Mouse (Mus musculus): ENCODE measurements around the gene Wiz.

The Wiz gene

GRCm38 (mm10) chr17:32349851-32350381, 39.3 kb downstream of the Wiz start:
- no peak for DNase-seq (ENCODE audit: low read depth, low spot score)

- peak; percentile 81 for DNase-seq (ENCODE audit: low read depth, low spot score)
Measured at GRCm38 (mm10) chr17:32349037-32349732, 40.1 kb downstream of the Wiz start.

GRCm38 (mm10) chr17:32348406-32348805, 40.8 kb downstream of the Wiz start:
- DNase-seq (ENCODE audit: low read depth, low spot score): no peak

DNA sequence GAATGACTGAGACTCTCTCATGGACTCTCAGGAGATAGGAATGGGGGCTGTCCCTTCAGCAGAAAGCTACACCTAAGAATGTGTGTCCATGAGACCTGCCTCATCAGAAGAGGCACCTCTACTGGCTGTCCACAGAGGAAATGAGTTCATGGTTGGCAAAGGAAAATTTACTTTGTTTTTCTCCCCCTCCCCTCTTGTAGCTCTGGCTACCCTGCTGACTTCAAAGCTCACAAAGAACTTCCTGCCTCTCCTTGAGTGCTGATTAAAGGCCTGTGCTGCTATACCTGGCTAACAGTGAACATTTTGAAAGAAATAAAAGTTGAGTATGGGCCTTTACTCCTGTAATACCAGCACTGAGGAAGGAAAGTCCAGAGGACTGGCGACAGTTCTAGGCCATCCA, 48.1 kb downstream of the Wiz start:
- peak; percentile 43 for DNase-seq (ENCODE audit: low read depth, low spot score)

DNA sequence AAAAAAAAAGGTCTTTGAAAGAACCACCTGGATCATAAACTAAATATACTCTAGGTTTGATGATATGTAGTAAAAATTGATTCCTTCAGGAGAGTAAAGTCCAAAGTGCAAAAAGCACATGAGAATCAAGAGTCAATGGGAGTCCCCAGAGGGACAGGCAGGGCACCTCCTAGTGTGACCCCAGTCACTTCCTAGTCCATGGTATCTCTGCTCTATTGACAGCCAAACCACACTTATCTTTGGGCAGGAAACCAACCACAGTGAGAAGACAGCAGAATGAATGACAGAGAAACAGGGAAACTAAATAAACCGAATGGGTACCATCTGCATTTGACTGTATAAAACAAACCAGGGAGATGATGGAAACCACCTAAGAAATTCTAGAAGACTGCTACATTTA, 49.1 kb downstream of the Wiz start:
- DNase-seq (ENCODE audit: low read depth, low spot score): no peak

DNA sequence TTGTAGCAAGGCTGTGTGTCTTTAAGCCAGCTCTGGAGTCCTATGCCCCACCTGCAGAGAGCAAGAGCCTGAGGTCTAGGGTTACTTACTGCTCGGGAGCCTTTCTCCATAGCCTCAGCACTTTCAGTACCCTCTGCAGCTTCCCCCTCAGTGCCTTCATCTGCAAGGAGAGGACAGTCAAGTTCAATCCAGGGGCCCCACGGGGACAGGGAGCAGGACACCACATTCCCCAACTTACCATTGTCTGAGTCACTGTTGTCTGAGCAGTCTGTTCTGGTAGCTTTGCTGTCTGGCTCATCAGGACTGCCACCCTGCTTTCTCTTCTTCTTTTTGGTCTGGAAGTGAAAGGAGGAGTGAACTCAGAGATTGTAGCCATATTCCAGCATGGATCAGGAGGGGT, 53.4 kb downstream of the Wiz start:
- DNase-seq (ENCODE audit: low read depth, low spot score): no peak

DNA sequence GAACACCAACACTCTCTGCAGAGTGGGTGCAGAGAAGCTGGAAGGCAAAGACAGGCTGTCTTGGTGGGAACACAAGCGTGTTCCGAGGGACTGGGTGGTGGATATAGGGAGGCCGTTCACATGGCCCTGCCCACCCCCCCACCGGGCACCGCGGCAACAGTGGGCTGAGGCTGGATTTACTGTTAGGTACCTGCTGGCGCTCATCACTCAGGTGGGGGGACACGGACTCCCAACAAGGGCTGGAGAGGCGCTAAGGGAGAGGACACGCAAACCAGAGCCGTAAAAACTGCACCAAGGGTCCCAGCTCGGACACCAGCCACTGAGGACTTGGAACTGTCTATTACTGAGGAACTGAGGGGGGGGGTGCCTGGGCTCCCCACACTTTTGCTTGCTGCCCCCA, 54.3 kb downstream of the Wiz start:
- no peak for DNase-seq (ENCODE audit: low read depth, low spot score)

- DNase-seq (ENCODE audit: low read depth, low spot score): no peak
Measured at GRCm38 (mm10) chr17:32333675-32334303, 55.5 kb downstream of the Wiz start.

GRCm38 (mm10) chr17:32327501-32327900, 61.7 kb downstream of the Wiz start:
- no peak for DNase-seq (ENCODE audit: low read depth, low spot score)

DNA sequence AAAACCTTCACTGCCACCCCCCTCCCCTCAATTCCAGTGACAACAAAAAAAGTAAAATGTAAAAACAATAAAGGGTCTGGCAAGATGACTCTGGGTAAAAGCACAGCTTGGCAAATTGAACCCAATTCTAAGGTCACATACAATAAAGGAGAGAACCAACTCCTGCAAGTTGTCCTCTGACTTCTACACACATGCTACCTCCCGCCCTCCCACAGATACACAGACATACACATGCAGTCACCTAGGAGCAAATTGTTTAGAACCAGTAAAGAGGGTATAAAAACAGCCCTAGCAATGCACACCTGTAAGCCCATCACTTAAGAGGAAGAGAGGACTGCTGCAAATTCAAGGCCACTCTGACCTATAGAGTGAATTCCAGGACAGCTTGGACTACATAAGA, 66.4 kb downstream of the Wiz start:
- DNase-seq (ENCODE audit: low read depth, low spot score): no peak

- DNase-seq (ENCODE audit: low read depth, low spot score): no peak
Measured at GRCm38 (mm10) chr17:32321836-32322235, 67.4 kb downstream of the Wiz start.

DNA sequence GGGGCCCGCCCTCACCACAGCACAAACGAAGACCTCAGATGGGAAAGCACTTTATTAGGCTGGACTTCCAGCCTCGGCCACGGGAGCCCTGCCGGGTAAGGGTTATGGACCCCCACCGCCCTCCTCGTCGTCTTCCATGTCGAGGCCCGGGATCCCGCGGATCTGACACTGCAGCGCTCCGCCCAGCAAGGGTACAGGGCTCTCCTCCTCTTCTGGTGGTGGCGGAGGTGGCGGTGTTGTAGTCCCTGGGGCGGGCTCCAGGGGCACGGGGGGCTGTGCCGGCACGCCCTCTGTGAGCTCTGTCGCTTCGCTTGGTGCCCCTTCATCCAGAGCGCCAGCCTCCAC, 67.9 kb downstream of the Wiz start:
- no peak for DNase-seq (ENCODE audit: low read depth, low spot score)

DNA sequence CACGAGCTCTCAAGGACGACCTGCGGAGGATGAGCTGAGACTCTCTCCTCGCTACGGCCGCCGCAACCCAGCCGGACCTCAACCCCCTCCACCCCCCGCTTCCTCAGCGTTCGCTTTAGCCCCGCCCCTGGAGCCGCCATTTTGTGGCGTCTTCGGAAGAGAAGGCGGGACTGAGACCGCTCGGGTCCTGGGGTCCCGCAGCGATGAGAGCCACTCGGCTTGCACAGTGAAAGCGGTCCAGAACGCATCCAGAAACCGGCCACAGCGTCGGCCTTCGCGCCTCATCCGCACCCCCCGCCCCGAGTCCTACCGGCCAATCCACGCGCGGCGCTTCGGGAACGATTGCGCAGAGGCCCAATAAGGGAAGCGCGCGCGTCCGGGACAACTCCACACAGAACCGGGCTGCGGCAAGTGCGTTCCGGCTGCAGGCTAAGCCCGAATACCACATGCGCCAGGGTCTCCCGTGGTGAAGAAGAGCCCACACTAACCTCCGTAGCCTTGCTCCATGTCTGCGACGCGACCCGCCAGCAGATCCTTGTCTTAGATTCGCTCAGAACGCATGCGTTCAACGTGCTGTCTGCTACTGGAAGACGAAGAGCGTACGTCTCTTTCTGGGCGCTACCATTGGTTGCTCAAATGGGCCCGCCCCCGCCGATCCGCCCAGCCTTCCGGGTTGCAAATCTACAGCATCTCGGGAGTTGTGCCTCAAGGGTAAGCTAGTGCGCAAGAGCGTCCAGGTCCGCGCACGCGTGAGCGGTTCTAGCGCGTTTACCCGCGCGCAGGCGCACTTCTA, 68.4 kb downstream of the Wiz start, which contains the start of gene Akap8:
Gene Akap8, minus strand, starts transcription at position 642 of the 793 bp plus-strand sequence.
- peak; percentile 99 for DNase-seq (ENCODE audit: low read depth, low spot score)

GRCm38 (mm10) chr17:32319950-32320349, 69.3 kb downstream of the Wiz start:
- DNase-seq (ENCODE audit: low read depth, low spot score): peak; percentile 25

GRCm38 (mm10) chr17:32317708-32318107, 71.5 kb downstream of the Wiz start:
- no peak for DNase-seq (ENCODE audit: low read depth, low spot score)

GRCm38 (mm10) chr17:32317032-32317431, 72.2 kb downstream of the Wiz start:
- DNase-seq (ENCODE audit: low read depth, low spot score): no peak

DNA sequence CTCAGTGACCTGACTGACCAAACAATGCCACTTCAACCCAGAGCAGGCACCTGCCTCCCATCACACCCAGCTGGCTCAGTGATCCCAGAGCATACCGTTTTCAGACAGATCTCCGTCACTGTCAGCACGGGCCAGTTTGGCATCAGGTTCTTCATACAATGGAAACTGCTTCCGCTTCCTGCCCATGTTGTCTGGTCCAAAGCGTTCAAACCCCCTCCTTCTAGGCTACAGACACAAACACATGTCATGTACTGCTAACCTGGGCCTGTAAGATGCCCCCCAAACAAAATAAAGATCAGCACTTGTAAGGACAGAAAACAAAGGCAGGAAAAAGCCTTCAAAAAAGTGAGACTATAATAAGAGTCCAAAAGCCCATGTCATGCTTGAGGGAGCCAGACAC, 73.7 kb downstream of the Wiz start:
- DNase-seq (ENCODE audit: low read depth, low spot score): no peak

DNA sequence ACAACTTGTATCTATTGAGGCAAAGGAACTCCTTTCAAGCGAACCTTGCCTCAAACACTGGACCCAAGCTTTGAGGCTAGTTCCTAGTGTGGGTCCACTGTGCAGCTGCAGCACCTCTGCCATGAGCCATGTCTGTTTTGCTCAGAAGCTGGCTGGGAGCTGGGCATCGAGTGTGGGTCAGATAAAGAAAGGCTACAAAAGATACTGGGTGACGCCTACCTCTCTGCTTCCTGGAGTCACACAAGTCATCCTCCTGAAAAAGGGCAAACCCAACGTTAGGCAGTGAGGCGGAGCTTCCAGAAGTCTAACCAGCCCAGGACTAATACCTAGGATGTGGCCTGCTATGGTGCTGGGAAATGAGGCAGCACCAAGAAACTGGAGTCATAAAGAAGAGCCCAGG, 75.3 kb downstream of the Wiz start:
- DNase-seq (ENCODE audit: low read depth, low spot score): no peak

DNA sequence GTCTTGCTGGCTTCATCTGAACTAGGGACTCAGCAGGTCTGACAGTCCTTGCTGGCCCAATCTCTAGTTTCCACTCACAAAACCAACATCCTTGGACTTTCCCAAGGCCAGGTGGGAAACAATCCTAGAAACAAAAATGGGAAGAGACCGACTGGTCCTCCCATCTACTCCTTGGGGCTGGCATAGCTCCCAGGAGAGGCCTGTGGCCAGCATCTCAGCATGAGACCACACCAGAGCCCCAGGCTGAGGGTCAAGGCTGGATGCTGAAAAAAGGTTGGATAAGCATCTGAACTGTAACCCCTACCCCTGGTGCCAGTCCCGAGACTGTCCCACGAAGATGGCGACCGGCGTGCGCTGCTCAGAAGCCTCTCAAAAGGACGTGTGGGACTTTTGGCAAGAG, 76.4 kb downstream of the Wiz start:
- no peak for DNase-seq (ENCODE audit: low read depth, low spot score)

DNA sequence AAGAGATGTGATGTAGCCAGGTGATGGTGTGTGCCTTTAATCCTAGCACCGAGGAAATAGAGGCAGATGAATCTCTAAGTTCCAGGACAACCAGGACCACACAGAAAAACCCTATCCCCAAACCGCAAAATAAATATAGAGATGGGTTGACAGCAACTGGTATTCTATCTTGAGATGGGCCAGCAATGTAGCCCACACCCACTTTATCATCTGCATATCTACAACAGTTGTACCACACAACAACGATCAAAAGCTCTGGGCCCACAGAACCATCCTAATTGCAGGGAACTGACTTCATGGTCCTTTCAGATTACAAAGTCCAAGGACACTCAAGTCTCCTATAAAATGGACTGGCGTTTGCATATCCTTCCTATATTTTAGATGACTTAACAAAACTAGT, 81.3 kb downstream of the Wiz start:
- no peak for DNase-seq (ENCODE audit: low read depth, low spot score)

Measured in CD4-positive helper T cell, adult 2 months (primary cell).